Mouse (Mus musculus): ENCODE results near the gene Enpp5. TPM values are rescaled to one million over a fixed set of nuclear protein-coding genes. Genes with fewer than 3 reads are reported as not detected.

The Enpp5 gene
- polyA plus RNA-seq, 1 experiment from 2014 or later = 18.7 TPM

DNA sequence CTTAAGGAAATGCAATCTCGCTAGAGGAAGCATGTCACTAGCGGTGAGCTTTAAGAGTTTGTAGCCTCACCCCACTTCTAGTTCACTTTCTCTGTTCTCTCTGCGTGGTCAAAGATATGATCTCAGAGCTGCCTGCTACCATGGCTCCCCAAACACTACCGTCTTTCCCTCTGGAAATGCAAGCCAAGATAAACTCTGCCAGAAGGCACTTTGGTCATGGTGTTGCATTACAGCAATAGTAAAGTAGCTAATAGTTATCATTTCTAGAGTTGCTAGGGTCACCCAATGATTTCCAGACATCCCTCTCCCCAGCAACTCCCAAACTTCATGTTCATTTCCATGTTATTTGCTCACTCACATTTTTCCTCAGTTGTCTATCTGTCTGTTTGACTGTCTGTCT, 39.6 kb downstream of the Enpp5 start:
- no peak for DNase-seq (ENCODE audit: low spot score)
- H3K4me3 ChIP-seq (ENCODE audit: low read depth, low read length) = no peak overlapping the region
- no peak overlapping the region for H3K9ac ChIP-seq (ENCODE audit: low read length)
- TF ChIP-seq CTCF (IDR thresholded peaks at IDR 0.05; ENCODE audit: low read depth) (no peak), EP300 (optimal IDR thresholded peaks at IDR 0.05) (no peak)
- H3K9me3 ChIP-seq (ENCODE audit: control insufficient read depth, low read length) = no peaks in the 10 kb centered on the region
- H3K4me1 ChIP-seq (replicated peaks; ENCODE audit: control insufficient read depth, insufficient read depth) = no peaks in the 10 kb centered on the region
- ATAC-seq (ENCODE audit: low FRiP score, low TSS enrichment) = no peak
- no peaks in the 10 kb centered on the region for H3K27me3 ChIP-seq (ENCODE audit: control insufficient read depth, insufficient read depth, low read length)
- H3K36me3 ChIP-seq (ENCODE audit: control insufficient read depth, insufficient read depth, low read length) = no peaks in the 10 kb centered on the region
- WGBS = 72% methylated on average over 4 of the region's 4 CpGs
- no peak overlapping the region for H3K4me2 ChIP-seq (replicated peaks; ENCODE audit: low read depth)
- H3K27ac ChIP-seq (replicated peaks) = no peak overlapping the region

DNA sequence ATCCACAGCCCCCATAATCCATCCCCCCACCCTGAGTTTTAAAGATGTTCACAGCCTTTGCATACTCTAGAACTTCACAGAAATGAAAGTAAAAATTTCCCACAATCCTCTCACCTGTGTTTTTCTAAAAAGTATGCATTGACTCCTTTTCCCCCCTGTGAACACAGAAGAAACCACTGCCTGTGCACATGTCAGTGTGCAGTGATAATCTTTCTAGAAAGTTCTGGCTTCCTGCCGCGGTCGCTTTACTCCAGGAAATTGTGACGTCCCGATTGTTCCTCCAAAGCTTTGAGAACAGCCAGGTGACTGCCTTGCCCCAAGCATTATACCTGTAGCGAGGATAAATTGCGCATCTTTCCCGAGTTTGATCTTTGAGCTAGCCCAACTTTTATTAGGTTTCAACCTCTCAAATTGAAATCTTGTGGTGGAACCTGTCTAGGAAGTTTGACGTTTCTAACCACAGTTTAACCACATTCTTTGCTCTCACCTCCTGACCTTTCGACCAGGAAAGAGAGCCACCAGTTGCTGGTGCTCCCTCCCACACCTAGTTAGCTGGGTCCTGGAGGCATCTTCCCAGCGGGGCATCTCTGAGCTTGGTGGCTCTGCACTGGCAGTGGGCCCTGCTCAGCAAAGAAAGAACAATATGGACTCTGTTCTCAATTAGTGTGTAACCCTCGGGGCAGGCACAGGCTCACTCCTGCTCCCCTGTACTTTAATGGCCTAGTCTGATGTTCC, 42.9 kb downstream of the Enpp5 start:
- Histone ChIP-seq H3K9me3 (ENCODE audit: control insufficient read depth, low read length) (no peaks in the 10 kb centered on the region), H3K4me2 (replicated peaks; ENCODE audit: low read depth) (no peak overlapping the region), H3K4me1 (replicated peaks; ENCODE audit: control insufficient read depth, insufficient read depth) (no peaks in the 10 kb centered on the region), H3K27me3 (ENCODE audit: control insufficient read depth, insufficient read depth, low read length) (no peaks in the 10 kb centered on the region), H3K36me3 (ENCODE audit: control insufficient read depth, insufficient read depth, low read length) (no peaks in the 10 kb centered on the region), H3K27ac (replicated peaks) (no peak overlapping the region), H3K9ac (ENCODE audit: low read length) (no peak overlapping the region), H3K4me3 (ENCODE audit: low read depth, low read length) (no peak overlapping the region)
- WGBS = 67% methylated on average over 12 of the region's 12 CpGs
- no peak for TF ChIP-seq CTCF (IDR thresholded peaks at IDR 0.05; ENCODE audit: low read depth)
- TF ChIP-seq EP300 (optimal IDR thresholded peaks at IDR 0.05) = no peak
- no peak for ATAC-seq (ENCODE audit: low FRiP score, low TSS enrichment)
- DNase-seq (ENCODE audit: low spot score) = no peak

DNA sequence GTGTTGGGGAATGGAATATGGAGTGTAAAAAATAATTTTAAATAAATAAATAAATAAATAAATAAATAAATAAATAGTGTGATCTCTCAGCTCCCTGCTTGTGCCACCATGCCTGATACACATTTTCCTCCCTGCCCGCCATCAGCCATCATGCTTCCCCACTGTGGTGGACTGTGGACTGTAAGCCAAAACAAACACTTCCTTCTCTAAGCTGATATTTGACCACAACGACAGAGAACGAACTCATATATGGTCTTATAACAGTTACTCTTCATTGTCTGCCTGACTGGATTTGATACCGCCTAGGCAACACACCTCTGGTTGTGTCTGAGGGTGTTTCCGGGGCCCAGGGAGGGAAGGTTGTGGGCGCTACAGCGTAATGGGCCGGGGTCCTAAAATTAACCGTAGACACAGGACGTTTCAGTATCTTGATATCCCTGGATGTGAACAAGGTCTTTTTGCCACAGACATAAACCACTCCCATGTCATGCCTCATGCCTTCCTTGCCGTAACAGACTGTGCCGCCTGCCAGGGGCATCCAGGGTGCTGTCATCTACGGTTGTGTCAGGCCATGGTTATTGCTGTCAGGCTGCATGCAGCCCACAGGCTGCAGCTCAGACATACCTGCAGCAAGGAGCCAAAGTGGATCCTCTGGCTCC, 50.6 kb downstream of the Enpp5 start:
- ATAC-seq (ENCODE audit: low FRiP score, low TSS enrichment) = no peak

DNA sequence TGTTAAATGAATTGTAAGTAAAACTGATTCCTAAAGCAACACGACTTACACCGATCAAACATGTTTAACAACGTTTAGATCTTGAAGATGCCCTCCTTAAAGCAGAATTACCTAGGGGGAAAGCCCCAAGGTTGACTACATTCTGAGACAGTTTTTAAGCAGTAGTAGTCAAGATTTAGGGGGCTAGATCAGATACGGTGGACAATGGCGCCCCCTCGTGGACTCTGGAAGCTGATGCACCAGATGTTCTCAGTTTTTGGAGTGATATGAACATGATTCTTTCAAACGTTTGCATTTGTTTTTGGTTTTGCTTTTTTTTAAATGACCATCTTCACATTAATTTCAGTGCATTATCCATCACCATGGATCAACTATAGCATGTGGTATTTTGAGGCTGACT, 51.8 kb downstream of the Enpp5 start:
- H3K36me3 ChIP-seq (ENCODE audit: control insufficient read depth, insufficient read depth, low read length) = no peaks in the 10 kb centered on the region
- TF ChIP-seq CTCF (IDR thresholded peaks at IDR 0.05; ENCODE audit: low read depth) (peak; percentile 91), EP300 (optimal IDR thresholded peaks at IDR 0.05) (no peak)
- H3K4me3 ChIP-seq (ENCODE audit: low read depth, low read length) = no peak overlapping the region
- ATAC-seq (ENCODE audit: low FRiP score, low TSS enrichment) = no peak
- DNase-seq (ENCODE audit: low spot score) = peak; percentile 74
- no peaks in the 10 kb centered on the region for H3K27me3 ChIP-seq (ENCODE audit: control insufficient read depth, insufficient read depth, low read length)
- H3K27ac ChIP-seq (replicated peaks) = no peak overlapping the region
- no peaks in the 10 kb centered on the region for H3K9me3 ChIP-seq (ENCODE audit: control insufficient read depth, low read length)
- no peaks in the 10 kb centered on the region for H3K4me1 ChIP-seq (replicated peaks; ENCODE audit: control insufficient read depth, insufficient read depth)
- H3K9ac ChIP-seq (ENCODE audit: low read length) = no peak overlapping the region
- no peak overlapping the region for H3K4me2 ChIP-seq (replicated peaks; ENCODE audit: low read depth)
- WGBS = 7% methylated on average over 7 of the region's 7 CpGs

More for the DNA sequence above, 50.6 kb downstream of the Enpp5 start:
- Histone ChIP-seq H3K36me3 (ENCODE audit: control insufficient read depth, insufficient read depth, low read length) (no peaks in the 10 kb centered on the region), H3K27ac (replicated peaks) (no peak overlapping the region), H3K9ac (ENCODE audit: low read length) (no peak overlapping the region), H3K4me3 (ENCODE audit: low read depth, low read length) (no peak overlapping the region), H3K4me1 (replicated peaks; ENCODE audit: control insufficient read depth, insufficient read depth) (no peaks in the 10 kb centered on the region), H3K9me3 (ENCODE audit: control insufficient read depth, low read length) (no peaks in the 10 kb centered on the region), H3K4me2 (replicated peaks; ENCODE audit: low read depth) (no peak overlapping the region), H3K27me3 (ENCODE audit: control insufficient read depth, insufficient read depth, low read length) (no peaks in the 10 kb centered on the region)
- WGBS = 79% methylated on average over 13 of the region's 13 CpGs
- DNase-seq (ENCODE audit: low spot score) = no peak
- TF ChIP-seq EP300 (optimal IDR thresholded peaks at IDR 0.05) (no peak), CTCF (IDR thresholded peaks at IDR 0.05; ENCODE audit: low read depth) (no peak)

DNA sequence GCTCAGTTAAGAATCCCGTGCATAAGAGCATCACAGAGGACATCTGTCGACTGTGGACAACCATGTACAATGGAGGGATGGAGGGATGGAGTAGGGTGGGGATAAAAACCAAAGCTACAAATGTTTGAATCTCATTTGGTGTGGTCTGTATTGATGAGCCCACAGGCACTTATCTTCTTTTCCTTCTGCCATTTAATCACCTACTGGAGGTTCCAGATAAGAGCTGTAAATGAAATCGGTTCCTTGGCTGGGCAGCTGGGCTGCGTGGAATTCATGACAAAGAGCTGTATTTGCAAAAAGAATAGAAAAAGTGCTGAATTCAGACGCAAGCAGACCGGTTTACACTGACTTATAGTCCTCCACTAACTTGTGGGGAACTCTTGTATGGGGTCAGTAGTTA, 55.5 kb downstream of the Enpp5 start:
- DNase-seq (ENCODE audit: low spot score) (no peak), ATAC-seq (ENCODE audit: low FRiP score, low TSS enrichment) (no peak)
- no peaks in the 10 kb centered on the region for H3K27me3 ChIP-seq (ENCODE audit: control insufficient read depth, insufficient read depth, low read length)
- no peak overlapping the region for H3K27ac ChIP-seq (replicated peaks)
- H3K9me3 ChIP-seq (ENCODE audit: control insufficient read depth, low read length) = no peaks in the 10 kb centered on the region
- TF ChIP-seq EP300 (optimal IDR thresholded peaks at IDR 0.05) (no peak), CTCF (IDR thresholded peaks at IDR 0.05; ENCODE audit: low read depth) (no peak)
- H3K4me3 ChIP-seq (ENCODE audit: low read depth, low read length) = no peak overlapping the region
- no peak overlapping the region for H3K9ac ChIP-seq (ENCODE audit: low read length)
- 40% methylated on average over 6 of the region's 6 CpGs for WGBS
- no peak overlapping the region for H3K4me2 ChIP-seq (replicated peaks; ENCODE audit: low read depth)
- H3K36me3 ChIP-seq (ENCODE audit: control insufficient read depth, insufficient read depth, low read length) = no peaks in the 10 kb centered on the region
- no peaks in the 10 kb centered on the region for H3K4me1 ChIP-seq (replicated peaks; ENCODE audit: control insufficient read depth, insufficient read depth)

DNA sequence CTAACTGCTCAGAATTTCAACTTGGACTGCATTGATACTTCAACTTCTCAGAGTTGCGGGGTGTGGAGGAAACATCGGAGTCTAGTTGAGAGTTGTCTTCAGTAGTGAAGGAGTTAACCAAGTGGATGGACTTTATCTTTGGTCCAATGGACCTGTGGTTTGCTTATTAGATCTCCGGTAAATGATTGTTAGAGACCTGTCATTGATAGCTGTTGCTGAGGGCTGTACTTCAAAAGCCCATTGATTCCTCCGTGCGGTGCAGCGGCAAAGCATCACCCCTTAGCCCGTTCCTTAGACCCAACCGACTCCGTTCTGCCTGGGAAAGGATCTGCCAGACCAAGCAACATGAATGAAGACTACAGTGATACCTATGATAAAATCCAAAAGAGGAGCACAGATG, 55.9 kb downstream of the Enpp5 start:
- no peaks in the 10 kb centered on the region for H3K9me3 ChIP-seq (ENCODE audit: control insufficient read depth, low read length)
- TF ChIP-seq EP300 (optimal IDR thresholded peaks at IDR 0.05) = no peak
- TF ChIP-seq CTCF (IDR thresholded peaks at IDR 0.05; ENCODE audit: low read depth) = no peak
- H3K9ac ChIP-seq (ENCODE audit: low read length) = no peak overlapping the region
- H3K4me1 ChIP-seq (replicated peaks; ENCODE audit: control insufficient read depth, insufficient read depth) = no peaks in the 10 kb centered on the region
- no peak for ATAC-seq (ENCODE audit: low FRiP score, low TSS enrichment)
- WGBS = 53% methylated on average over 9 of the region's 9 CpGs
- H3K27me3 ChIP-seq (ENCODE audit: control insufficient read depth, insufficient read depth, low read length) = no peaks in the 10 kb centered on the region
- H3K36me3 ChIP-seq (ENCODE audit: control insufficient read depth, insufficient read depth, low read length) = no peaks in the 10 kb centered on the region
- H3K4me2 ChIP-seq (replicated peaks; ENCODE audit: low read depth) = no peak overlapping the region
- no peak overlapping the region for H3K4me3 ChIP-seq (ENCODE audit: low read depth, low read length)
- no peak for DNase-seq (ENCODE audit: low spot score)
- H3K27ac ChIP-seq (replicated peaks) = no peak overlapping the region

Data from stomach, postnatal 0 days (tissue).